Mouse (Mus musculus) frontal cortex, postnatal 36 days (tissue): ENCODE data around the gene Nlk.

ENCODE experiments used
- DNase-seq, 2 experiments: peaks; one replicate each; pipeline ENCODE4 v3.0.0; 2022; ENCODE audit warnings: low spot score in 2 of 2

Gene Nlk

GRCm38 (mm10) chr11:78696777-78697752 lies at the start of gene Nlk:
Gene Nlk (minus strand): TSS chr11:78697373.
- DNase-seq = peak; percentile 98 to 99

DNA sequence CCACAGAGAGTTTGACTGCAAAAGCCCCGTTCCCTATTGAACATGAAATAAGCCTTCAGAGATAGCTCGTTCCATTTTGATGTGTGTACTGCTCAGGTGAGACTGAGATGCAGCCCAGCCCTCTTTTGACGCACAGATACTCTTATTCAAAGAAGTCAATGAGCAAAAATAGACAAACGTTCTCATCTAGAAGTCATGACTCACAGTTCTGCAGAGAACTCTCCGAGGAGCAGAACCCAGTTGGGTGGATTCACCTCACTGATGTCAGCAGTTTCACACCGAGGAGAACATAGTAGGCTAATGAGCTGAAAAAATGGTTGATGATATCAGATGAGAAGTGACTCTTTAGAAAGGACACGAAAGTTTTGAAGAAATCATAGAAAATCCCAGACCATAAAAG lies 49.1 kb upstream of the Nlk start:
- DNase-seq = no peak

- DNase-seq = no peak
These were observed 48.3 kb upstream of the Nlk start for GRCm38 (mm10) chr11:78745475-78745874.

DNA sequence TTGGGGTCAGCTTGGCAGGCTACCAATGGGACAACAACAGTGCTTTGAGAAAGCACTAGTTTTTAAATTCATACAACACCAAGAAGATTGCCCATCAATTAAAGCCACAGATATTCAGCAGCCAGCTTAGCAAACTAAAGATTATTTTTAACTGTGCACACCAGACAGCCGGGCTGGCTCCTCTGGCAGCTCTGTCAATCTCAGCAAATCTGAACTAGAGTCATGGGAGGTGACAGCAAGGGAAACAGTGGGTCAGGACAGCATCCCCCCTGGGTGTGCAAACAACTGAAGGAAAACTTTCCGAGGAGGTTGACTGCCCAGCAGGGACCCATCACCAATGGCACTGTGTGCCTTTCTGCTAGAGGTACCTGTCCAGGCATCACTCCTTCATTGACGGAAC lies 45.3 kb upstream of the Nlk start:
- no peak for DNase-seq

DNA sequence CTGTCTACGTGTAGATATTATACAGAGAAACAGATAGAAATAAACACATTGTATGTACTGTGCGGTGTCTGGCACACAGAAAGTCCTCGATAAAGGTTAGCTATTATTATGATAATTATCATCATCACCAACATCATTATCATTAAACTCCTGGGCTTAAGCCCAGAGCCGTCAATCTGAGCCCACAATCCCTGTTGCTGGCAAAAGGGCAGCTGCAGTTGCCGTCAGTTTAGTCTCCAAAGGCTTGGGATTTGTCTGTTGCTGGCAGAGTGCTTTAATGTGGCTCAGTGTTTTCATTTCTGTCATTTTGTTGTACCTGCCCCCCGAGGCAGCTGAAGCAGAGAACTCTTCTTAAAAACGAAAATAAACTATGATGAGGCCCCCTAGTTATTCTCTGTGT lies 44.8 kb upstream of the Nlk start:
- no peak for DNase-seq

DNA sequence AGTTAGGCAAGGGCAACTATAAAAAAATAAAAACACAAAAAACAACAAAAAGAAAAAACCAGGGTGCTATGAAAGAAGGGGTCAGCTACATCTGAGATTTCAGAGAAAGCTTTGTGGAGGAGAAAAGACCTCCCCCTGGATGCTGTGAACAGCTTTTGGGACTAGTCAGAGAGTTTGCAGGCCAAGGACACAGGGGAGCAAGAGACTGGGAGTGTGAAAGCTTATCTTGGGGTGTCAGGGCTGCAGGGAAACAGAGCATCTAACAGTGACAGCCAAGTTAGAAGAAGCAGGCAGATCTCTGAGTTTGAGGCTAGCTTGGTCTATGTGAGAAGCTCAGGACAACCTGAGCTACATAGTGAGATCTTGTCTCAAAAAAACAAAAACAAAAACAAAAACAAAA lies 42.2 kb upstream of the Nlk start:
- no peak for DNase-seq

GRCm38 (mm10) chr11:78736877-78737408 lies 39.8 kb upstream of the Nlk start:
- no peak for DNase-seq

DNA sequence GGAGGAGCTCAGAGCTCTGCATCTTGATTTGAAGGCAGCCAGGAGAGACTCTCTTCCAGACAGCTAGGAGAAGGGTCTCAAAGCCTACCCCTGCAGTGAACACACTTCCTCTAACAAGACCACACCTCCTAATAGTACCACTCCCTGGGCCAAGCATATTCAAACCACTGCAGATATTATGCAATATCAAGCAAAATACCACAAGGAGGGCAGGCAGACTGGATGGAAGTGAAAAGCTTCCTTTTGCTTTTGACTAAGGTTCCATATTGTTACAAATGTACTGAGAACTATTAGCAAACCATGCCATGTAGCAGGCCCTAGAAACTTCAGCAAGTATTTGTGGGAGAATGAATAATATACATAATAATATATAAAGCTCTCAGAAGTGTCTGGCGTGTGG lies 38.0 kb upstream of the Nlk start:
- DNase-seq = no peak

DNA sequence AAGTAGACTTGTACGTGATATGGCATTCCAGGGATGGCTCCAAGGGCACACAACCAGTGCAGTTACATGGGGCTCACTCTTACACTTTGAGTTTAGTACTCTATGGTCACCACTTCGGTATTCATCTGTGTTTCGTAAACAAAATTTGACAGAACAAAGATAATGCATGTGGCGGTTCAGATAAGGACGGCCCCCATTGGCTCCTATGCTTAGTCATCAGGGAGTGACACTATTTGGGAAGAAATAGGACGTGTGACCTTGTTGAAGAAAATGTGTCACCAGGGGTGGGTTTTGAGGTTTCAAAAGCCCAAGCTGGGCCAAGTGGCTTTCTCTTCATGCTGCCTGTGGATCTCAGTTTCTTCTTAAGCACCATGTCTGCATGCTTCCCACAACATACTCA lies 35.4 kb upstream of the Nlk start:
- DNase-seq = no peak

DNA sequence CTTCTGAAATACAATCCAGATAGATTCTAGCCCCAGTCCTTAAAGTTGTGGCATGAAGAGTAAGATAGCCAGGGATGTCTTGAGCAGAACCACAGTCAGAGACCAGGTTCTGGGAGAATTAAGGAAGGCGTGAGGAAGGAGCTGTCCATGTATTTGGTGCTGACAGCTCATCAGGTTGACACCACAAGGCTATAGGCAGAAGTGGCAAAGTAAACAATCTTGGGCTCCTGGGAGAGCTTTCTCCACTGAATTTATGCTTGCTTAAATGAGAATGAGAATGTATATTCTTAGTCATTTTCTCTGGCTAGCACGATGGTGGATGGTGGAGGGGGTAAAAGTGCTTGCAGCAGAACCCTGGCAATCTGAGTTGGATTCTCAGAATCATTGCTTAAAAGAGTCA lies 33.7 kb upstream of the Nlk start:
- no peak for DNase-seq

DNA sequence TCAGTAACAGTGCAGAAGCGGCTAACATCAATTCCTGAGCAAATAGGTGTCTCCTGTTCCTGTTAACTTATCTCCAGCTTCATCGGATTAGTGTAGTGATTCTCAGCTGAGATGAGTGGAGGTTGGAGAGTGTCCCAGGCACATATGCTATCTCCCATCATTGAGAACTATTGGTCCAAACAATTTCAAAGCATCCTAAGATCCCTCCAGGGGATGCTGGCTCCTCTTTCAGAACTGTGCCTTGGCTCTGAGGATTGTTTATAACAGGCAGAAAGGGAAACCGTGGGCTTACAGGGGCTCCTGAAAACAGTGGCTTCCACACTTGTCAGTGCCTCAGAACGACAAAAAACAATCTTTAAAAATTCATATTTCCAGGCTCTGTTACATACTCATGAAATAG lies 30.9 kb upstream of the Nlk start:
- DNase-seq = no peak

DNA sequence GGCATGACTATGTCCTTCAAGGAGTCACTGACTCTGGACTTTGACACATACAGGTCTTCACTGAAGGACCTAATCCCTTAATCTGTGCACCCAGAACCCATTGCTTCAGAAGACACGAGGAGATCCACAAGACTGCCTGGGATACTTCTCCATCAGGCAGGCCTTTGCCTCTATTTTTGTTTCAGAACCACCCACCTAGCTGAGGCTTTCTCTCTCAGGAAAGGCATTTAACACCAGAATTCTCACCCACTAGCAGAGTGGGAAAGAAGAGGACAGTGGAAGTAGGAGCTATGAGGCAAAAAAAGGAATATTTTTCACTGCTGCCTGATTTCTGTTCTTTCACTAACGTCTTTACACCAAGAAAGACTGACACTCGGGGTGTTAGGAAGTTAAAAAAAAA lies 29.2 kb upstream of the Nlk start:
- peak; percentile 55 to 82 for DNase-seq

GRCm38 (mm10) chr11:78724792-78725191 lies 27.6 kb upstream of the Nlk start:
- DNase-seq = no peak

DNA sequence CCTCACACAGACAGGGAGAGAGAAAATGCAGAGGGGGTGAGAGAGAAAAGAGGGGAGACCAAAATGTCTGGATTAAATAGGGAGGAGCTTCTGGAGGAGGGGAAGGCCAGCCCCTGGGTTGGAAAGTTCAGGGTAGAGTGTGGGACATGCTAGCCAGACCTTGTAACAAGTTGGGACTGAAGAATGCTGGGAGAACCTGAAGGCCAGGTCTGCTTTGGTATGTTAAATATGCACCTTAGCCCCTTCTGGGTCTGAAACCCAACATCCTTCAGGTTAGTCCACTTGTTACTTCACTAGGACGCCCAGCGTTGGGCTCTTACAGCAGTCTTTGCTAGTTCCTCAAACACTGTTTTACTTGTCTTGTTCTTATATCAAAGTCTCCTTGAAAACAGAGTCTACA lies 24.2 kb upstream of the Nlk start:
- no peak for DNase-seq

- no peak for DNase-seq
These were observed 20.5 kb upstream of the Nlk start for GRCm38 (mm10) chr11:78717655-78718054.

DNA sequence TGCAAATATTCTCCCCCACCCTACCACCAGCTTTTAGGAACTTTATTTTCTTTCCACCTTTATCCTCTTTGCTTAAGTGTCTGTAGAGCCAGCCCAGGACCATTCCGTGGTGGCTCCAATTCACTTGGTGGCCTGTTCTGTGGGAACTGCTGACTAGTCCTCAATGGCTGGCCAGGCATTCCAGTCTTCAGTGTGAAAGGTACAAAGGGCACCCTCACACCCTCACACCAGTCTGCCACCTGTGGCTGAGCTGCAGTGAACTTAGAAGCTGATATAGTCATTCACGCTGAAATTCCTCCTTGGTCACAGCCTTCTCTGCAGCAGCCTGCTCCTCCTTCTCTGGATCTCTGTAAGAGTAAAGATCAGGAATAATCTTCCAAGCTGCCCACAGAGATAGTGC lies 11.5 kb upstream of the Nlk start:
- DNase-seq = no peak

DNA sequence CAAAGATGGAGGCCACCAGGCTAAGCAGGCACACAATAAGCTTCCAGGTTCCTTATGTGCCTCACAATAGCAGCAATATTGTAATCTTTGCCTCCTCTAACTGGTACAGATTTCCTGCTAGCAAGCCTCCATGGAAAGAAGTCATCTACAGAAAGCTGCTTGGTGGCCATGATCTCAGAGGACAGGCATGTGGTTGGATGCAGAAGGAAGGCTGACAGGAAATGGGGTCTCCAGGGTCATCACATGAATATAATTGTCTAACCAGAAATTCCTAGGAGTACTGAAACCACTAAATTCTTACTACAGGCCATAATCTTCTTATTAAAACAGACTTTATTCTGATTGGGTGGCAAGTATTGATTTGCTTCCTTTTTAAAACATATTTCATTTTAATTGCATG lies 8.9 kb upstream of the Nlk start:
- no peak for DNase-seq

- DNase-seq = no peak
These were observed 5.9 kb upstream of the Nlk start for GRCm38 (mm10) chr11:78703085-78703484.

DNA sequence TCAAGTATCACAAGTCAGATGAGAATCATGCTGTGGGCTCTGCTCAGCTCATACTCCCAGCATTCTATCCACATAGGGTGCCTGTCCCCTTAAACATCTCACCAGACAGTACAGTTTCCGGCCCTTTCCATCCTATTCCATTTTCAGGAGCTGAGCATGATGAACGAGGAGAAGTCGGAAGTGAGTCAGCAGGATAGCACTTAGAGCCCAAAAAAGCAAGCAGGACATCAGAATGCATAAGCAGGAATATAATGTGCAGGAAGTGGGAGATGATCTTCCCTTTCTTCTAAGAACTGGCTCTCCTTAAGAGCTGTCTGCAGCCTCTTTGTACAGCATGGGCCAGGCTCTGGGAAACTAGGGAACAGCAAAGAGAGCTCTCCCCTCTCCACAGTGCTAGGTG lies 5.1 kb upstream of the Nlk start:
- DNase-seq = peak; percentile 33 to 66

GRCm38 (mm10) chr11:78697753-78698171 lies 589 bp upstream of the Nlk start:
- peak; percentile 79 to 95 for DNase-seq

GRCm38 (mm10) chr11:78694249-78694648 lies 2.9 kb downstream of the Nlk start:
- DNase-seq = no peak

DNA sequence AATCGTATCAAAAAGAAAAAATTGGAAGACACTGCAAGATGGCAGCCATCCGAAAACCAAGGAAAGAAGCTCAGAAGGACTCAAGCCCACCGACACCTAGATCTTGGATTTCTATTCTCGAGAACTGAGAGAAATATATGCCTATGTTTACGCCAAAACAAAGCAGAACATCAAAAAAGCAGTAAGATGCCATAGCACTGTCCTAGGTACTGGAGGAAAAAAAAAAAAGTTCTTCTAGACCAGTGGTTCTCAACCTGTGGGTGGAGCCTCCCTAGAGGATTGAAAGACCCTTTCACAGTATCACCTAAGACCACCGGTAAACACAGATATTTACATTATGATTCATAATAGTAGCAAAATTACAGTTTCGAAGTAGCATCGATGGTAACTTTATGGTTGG lies 3.9 kb downstream of the Nlk start:
- DNase-seq = no peak

GRCm38 (mm10) chr11:78691201-78691600 lies 6.0 kb downstream of the Nlk start:
- DNase-seq = no peak
